Mouse (Mus musculus): Measurements from ENCODE around the gene Cct4.

DNA sequence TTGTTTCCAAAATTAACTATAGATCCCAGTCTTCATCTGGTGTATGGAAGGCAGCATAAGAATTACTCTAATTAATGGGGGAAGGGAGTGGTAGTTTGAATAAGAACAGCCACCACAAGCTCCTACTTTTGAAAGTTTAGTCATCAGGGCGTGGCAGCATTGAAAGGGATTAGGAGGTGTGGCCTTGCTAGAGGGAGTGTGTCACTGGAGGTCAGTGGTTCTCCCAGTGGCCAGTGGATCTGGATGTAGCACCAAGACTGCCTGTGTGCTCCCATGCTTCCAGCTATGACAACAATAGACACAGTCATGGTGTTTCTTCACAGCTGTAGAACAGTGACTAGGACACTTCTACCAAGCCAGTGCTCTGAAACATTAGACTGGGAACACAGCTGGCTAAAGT lies 41.2 kb upstream of the Cct4 start:
- TF ChIP-seq CTCF (IDR thresholded peaks at IDR 0.05; ENCODE audit: extremely low read depth, insufficient read depth, low read length) = no peak
- TF ChIP-seq POLR2A (IDR thresholded peaks at IDR 0.05; ENCODE audit: extremely low read depth, insufficient read depth, low read length) = no peak

Measured in cortical plate, adult 2 months (tissue).